Mouse (Mus musculus) hindbrain, embryonic 16.5 days (tissue): ENCODE measurements around the gene Fhod1. TPM values are rescaled to one million over a fixed set of nuclear protein-coding genes. Genes with fewer than 3 reads are reported as not detected.

Experiments used
- ATAC-seq: fragments of 200-750 bp; cut with Nextera tagmentation; 2 replicates; pipeline ENCODE4 v1.8.0; 2017; ENCODE audit warnings: moderate TSS enrichment, moderate library complexity
- H3K27ac ChIP-seq: fragments of 300-500 bp; sonication (generic); 2 replicates; pipeline ENCODE4 v1.5.1; 2014; ENCODE audit warnings: low read depth, mild to moderate bottlenecking, control low read depth, low read length, moderate library complexity
- H3K27me3 ChIP-seq: fragments of 300-500 bp; sonication (generic); replicated peaks from 2 replicates; pipeline ENCODE4 v1.6.1; 2014; ENCODE audit warnings: low read length; ENCODE audit not compliant: control insufficient read depth, insufficient read depth
- H3K36me3 ChIP-seq: fragments of 300-500 bp; sonication (generic); 2 replicates; pipeline ENCODE4 v1.6.1; 2014; ENCODE audit warnings: mild to moderate bottlenecking, low read length, moderate library complexity, mixed read lengths; ENCODE audit not compliant: control insufficient read depth, insufficient read depth
- H3K4me1 ChIP-seq: fragments of 300-500 bp; sonication (generic); 2 replicates; pipeline ENCODE4 v1.6.1; 2014; ENCODE audit warnings: low read depth, low read length; ENCODE audit not compliant: control insufficient read depth, insufficient read depth
- H3K4me2 ChIP-seq: fragments of 300-500 bp; sonication (generic); 2 replicates; pipeline ENCODE4 v1.6.1; 2014; ENCODE audit warnings: mild to moderate bottlenecking, low read length, control low read depth, moderate library complexity
- H3K4me3 ChIP-seq: fragments of 300-500 bp; sonication (generic); 2 replicates; pipeline ENCODE4 v1.5.1; 2014; ENCODE audit warnings: mild to moderate bottlenecking, low read length, control low read depth, moderate library complexity
- H3K9ac ChIP-seq: fragments of 300-500 bp; sonication (generic); 2 replicates; pipeline ENCODE4 v1.6.1; 2014; ENCODE audit warnings: low read depth, mild to moderate bottlenecking, control low read depth, low read length, moderate library complexity
- H3K9me3 ChIP-seq: fragments of 300-500 bp; sonication (generic); 2 replicates; pipeline ENCODE4 v1.6.1; 2014; ENCODE audit warnings: mild to moderate bottlenecking, low read length, moderate library complexity; ENCODE audit not compliant: control insufficient read depth
- WGBS: fragments of 180-500 bp; shearing (Covaris S2); extraction: QIAGEN DNeasy Blood & Tissue Kit; methylation state at CpG from one replicate; pipeline ENCODE4 v1.1.7; 2014; 5-methylcytosine and 5-hydroxymethylcytosine counted together
- polyA plus RNA-seq: library from polyadenylated mRNA; unstranded; fragments of >200 nt; fragmentation: Nextera tagmentation; extraction: Ambion mirVana; gene quantifications from 2 replicates; pipeline ENCODE4 v1.2.1, GENCODE M21; 2015

Fhod1 gene
- polyA plus RNA-seq, 1 experiment from 2014 or later: 0.93 TPM

GRCm38 (mm10) chr8:105311718-105312117, 36.0 kb downstream of the Fhod1 start:
- H3K27ac ChIP-seq: no peak overlapping the region
- 90% methylated on average over 1 of the region's 1 CpGs for WGBS
- H3K4me3 ChIP-seq: no peak overlapping the region
- ATAC-seq: no peak
- H3K9ac ChIP-seq: no peak overlapping the region
- H3K27me3 ChIP-seq: no peaks in the 10 kb centered on the region
- no peaks in the 10 kb centered on the region for H3K9me3 ChIP-seq
- H3K4me2 ChIP-seq: no peak overlapping the region
- H3K4me1 ChIP-seq: no peaks in the 10 kb centered on the region
- peaks cover 24% of the 10 kb centered on the region for H3K36me3 ChIP-seq

GRCm38 (mm10) chr8:105310118-105310517, 37.6 kb downstream of the Fhod1 start:
- H3K9me3 ChIP-seq: no peaks in the 10 kb centered on the region
- H3K4me2 ChIP-seq: no peak overlapping the region

GRCm38 (mm10) chr8:105309142-105309847, 38.5 kb downstream of the Fhod1 start:
- WGBS: 82% methylated on average over 15 of the region's 15 CpGs
- no peak for ATAC-seq
- no peak overlapping the region for H3K4me3 ChIP-seq
- H3K27me3 ChIP-seq: no peaks in the 10 kb centered on the region
- H3K36me3 ChIP-seq: peaks cover 22% of the 10 kb centered on the region
- H3K4me2 ChIP-seq: no peak overlapping the region
- no peaks in the 10 kb centered on the region for H3K9me3 ChIP-seq
- no peak overlapping the region for H3K27ac ChIP-seq
- no peak overlapping the region for H3K9ac ChIP-seq
- H3K4me1 ChIP-seq: peaks cover 15% of the 10 kb centered on the region

More at GRCm38 (mm10) chr8:105310118-105310517, 37.6 kb downstream of the Fhod1 start:
- Histone ChIP-seq H3K27ac (no peak overlapping the region), H3K27me3 (no peaks in the 10 kb centered on the region), H3K36me3 (peaks cover 19% of the 10 kb centered on the region), H3K4me1 (peaks cover 9% of the 10 kb centered on the region), H3K9ac (no peak overlapping the region), H3K4me3 (no peak overlapping the region)
- WGBS: 89% methylated on average over 8 of the region's 8 CpGs
- no peak for ATAC-seq

GRCm38 (mm10) chr8:105308428-105308827, 39.3 kb downstream of the Fhod1 start:
- 94% methylated on average over 10 of the region's 10 CpGs for WGBS

GRCm38 (mm10) chr8:105307670-105308069, 40.1 kb downstream of the Fhod1 start:
- Histone ChIP-seq H3K36me3 (peaks cover 21% of the 10 kb centered on the region), H3K27me3 (no peaks in the 10 kb centered on the region), H3K9ac (no peak overlapping the region), H3K9me3 (no peaks in the 10 kb centered on the region), H3K4me1 (peaks cover 16% of the 10 kb centered on the region), H3K27ac (no peak overlapping the region), H3K4me3 (no peak overlapping the region), H3K4me2 (no peak overlapping the region)
- ATAC-seq: no peak
- WGBS: 95% methylated on average over 13 of the region's 13 CpGs

More at GRCm38 (mm10) chr8:105308428-105308827, 39.3 kb downstream of the Fhod1 start:
- no peak overlapping the region for H3K27ac ChIP-seq
- no peaks in the 10 kb centered on the region for H3K9me3 ChIP-seq
- H3K9ac ChIP-seq: no peak overlapping the region
- H3K36me3 ChIP-seq: peaks cover 21% of the 10 kb centered on the region
- no peaks in the 10 kb centered on the region for H3K27me3 ChIP-seq
- H3K4me1 ChIP-seq: peaks cover 16% of the 10 kb centered on the region
- no peak overlapping the region for H3K4me2 ChIP-seq
- ATAC-seq: no peak
- H3K4me3 ChIP-seq: no peak overlapping the region

- no peaks in the 10 kb centered on the region for H3K9me3 ChIP-seq
- H3K27ac ChIP-seq: no peak overlapping the region
- peaks cover 24% of the 10 kb centered on the region for H3K36me3 ChIP-seq
- H3K4me2 ChIP-seq: peak overlapping the region; percentile 53
- peak overlapping the region; percentile 54 for H3K9ac ChIP-seq
- H3K4me3 ChIP-seq: peak overlapping the region; percentile 23; the same call in 1 of the 2 replicates
- H3K27me3 ChIP-seq: no peaks in the 10 kb centered on the region
- peak; percentile 5; the same call in 1 of the 2 replicates for ATAC-seq
- 68% methylated on average over 5 of the region's 5 CpGs for WGBS
- peaks cover 16% of the 10 kb centered on the region for H3K4me1 ChIP-seq
Measured at GRCm38 (mm10) chr8:105306146-105306691, 41.5 kb downstream of the Fhod1 start.

- Histone ChIP-seq H3K27ac (no peak within 1 kb of the TSS; the same call in 1 of the 2 replicates), H3K9ac (peak within 1 kb of the TSS; percentile 54), H3K9me3 (no peaks in the 10 kb centered on the region), H3K36me3 (peaks cover 29% of the 10 kb centered on the region), H3K4me1 (peaks cover 16% of the 10 kb centered on the region), H3K27me3 (no peaks in the 10 kb centered on the region), H3K4me2 (peak within 1 kb of the TSS; percentile 53), H3K4me3 (peak within 1 kb of the TSS; percentile 23)
- ATAC-seq: peak; percentile 57
- WGBS: 9% methylated on average over 27 of the region's 30 CpGs
Measured at GRCm38 (mm10) chr8:105305211-105306145, 42.3 kb downstream of the Fhod1 start, which contains the start of gene Elmo3. Elmo3 (plus strand) TSS chr8:105305601.

GRCm38 (mm10) chr8:105304325-105305210, 43.2 kb downstream of the Fhod1 start:
- Histone ChIP-seq H3K4me3 (no peak overlapping the region), H3K36me3 (peaks cover 35% of the 10 kb centered on the region), H3K9me3 (no peaks in the 10 kb centered on the region), H3K4me1 (peaks cover 16% of the 10 kb centered on the region), H3K4me2 (no peak overlapping the region), H3K27ac (no peak overlapping the region; the same call in 1 of the 2 replicates), H3K9ac (no peak overlapping the region), H3K27me3 (no peaks in the 10 kb centered on the region)
- peak; percentile 21; the same call in 1 of the 2 replicates for ATAC-seq
- WGBS: 69% methylated on average over 8 of the region's 9 CpGs
